Mouse (Mus musculus): ENCODE data around the gene Ccdc155.
A peak's percentile ranks its signal among the peaks of the same experiment; 100 is the strongest.
"Not testable (repeated sequence)": the region's sequence is repeated elsewhere in the genome, so short reads cannot be mapped to it uniquely, and the experiment has no call there.

Gene Ccdc155

DNA sequence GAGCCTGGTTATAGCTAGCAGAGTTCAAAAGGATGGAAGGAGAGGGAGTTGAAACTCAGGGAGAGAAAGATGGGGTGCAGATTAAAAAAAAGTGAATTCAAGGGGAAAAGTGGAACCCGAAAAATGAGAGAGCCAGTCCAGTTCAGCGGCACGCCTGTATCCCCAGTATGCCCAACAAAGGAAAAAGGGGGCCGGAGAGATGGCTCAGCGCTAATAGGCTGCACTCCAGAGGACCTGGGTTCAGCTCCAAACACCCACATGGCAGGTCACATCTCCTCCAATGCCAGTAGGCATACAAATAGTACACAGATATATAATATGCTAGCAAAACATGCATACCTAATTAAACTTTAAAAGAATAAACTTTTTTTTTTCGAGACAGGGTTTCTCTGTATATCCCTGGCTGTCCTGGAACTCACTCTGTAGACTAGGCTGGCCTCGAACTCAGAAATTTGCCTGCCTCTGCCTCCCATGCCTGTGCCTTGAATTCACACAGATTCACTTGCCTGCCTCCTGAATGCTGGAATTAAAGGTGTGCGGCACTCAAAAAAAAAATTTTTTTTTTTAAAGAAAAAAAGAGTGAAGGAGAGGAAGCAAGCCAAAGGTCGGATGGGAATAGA lies 41.6 kb downstream of the Ccdc155 start:
- DNase-seq: no peak

DNA sequence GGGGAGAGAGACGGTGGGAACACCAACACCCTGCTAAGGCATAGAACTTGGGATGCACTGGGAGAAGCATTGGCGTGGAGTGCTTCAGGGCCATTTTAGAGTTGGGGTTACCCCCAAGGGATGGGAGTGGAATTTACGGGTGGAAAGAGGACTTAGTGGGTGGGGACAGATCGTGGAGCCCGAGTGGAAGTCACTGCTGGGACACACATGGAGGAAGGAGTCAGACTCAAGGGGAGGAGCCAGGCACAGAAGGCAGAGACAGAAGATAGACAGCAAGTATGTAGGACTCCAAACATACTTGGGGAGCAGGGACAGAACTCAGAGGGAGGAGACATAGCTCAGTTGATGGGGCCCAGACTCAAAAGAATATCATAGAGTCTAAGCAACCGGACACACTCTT lies 42.1 kb downstream of the Ccdc155 start:
- DNase-seq: no peak

DNA sequence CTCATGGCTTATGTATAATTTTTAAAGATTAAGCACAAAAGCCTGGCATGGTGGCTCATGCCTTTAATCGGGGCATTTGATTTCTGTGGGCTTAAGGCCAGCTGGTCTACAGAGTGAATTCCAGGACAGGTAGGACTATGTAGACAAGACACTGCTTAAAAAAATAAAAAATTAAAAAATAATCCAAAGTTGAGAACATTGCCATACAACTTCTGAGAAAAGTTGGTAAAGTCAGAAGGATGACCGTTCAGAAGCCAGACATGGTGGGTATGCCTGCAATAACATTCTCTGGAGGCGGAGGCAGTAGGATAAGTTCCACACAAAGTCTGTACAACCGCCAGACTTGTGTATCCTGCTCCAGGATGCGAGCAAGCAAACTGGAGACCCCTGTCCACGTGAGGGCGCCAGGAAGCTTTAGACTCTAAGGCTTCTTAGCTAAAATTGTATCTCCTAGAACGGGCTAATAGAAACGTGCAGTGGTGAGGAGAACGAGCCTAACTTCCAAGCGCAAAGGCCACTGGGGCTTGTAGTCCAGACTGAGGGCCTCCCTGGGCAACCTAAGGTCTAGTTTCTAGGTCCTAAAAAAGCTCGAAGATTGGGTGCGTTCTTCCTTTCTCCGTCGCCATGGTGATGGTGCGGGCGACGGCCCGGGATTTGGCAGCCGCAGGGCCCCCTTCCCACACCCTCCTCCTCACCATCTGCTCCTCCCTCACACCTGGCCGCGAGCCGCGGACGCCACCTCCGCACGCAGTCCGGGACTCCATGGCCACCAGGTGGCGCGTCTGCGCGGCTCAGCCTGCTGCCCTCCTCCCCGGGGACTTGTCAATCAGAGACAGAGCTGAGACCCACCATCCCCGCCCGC lies 42.8 kb downstream of the Ccdc155 start:
- DNase-seq: peak; percentile 84 to 89

DNA sequence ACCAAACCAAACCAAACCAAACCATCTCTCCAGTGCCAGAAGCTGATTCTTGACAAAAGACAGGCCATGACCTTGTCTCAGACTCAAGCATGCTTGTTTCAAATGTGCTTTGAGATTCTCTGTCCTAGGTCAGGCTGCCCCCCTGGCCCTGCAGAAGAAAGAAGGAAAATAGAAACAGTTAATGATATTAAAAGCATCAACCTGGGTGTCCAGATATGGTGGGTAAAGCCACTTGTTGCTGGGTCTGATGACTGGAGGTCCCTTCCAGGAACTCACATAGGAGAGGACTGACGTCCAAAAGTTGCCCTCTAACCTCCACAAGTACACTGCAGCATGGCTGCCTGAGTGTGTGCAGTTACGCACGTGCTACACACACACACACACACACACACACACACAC lies 43.8 kb downstream of the Ccdc155 start:
- DNase-seq: no peak

DNA sequence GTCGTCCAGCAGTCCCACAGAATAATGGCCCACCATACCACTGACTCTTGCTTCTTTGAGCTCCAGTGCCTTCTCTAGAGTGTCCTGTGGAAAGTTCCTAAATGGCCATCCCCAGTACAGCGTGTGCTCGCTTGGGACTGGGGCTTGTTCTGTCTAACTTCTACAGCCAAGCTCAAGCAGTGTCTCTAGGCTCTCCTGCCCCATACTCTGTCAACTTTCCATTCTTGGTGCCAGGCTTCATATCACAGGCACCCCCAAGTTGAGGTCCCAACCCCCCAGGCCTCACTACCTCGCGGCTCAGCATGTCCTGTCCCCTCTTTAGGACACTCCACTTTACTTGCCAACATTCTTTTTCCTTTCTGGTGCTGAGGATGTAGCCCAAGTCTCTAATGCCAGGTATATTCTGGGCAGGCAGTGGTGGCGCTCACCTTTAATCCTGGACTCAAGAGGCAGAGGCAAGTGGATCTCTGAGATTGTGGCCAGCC lies 44.3 kb downstream of the Ccdc155 start:
- no peak for DNase-seq

DNA sequence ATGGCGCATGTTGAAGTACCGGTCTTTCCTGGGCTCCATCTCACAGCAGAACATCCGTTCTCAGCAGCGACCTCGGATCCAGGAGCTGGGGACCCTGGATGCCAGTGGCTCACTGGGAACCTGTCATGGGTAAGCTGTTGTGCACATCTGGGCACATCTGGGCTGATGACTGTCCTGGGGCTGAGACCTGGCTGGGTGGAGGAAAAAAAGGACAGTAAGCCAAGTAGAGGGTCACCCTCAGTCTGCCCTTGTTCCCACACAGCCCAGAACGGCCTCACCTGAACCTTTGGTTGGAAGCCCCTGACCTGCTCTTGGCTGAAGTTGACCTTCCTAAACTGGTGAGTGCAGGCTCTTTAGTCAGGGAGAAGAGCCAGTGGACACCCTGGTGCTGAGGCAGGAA lies 45.7 kb downstream of the Ccdc155 start:
- DNase-seq: no peak

DNA sequence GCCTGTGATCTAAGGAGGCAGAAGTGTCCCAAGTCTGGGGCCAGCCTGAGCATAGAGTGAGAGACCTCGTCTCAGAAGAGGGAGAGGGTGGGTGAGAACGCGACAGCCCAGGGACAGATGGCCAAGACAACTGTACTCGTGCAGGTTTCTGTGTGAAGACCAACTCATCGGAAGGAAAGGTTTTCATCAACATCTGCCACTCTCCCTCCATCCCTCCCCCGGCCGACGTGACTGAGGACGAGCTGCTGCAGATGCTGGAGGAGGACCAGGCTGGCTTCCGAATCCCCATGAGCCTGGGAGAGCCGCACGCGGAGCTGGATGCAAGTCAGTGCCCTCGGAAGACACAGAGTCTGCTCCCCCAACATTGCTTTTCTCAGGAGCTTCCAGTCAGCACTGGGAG lies 47.2 kb downstream of the Ccdc155 start:
- no peak for DNase-seq

DNA sequence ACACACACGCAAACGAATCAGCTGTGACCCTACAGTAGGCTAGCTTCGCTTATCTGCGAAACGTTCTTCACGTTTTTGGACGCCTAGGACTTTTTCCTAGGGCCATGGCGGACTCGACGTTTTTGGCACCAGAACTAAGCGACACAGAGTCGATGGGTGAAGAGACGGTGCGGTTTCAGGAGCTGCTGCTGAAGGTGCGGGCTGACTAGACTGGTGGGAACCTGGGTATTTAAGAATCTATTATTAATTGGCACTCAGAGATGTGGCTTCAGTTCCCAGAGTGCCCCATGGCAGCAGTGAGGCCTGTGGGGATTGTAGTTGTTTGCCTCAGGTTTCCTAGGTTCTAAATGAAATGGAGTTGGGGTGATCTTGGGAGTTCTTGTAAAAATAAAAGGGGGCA lies 48.5 kb downstream of the Ccdc155 start:
- no peak for DNase-seq

DNA sequence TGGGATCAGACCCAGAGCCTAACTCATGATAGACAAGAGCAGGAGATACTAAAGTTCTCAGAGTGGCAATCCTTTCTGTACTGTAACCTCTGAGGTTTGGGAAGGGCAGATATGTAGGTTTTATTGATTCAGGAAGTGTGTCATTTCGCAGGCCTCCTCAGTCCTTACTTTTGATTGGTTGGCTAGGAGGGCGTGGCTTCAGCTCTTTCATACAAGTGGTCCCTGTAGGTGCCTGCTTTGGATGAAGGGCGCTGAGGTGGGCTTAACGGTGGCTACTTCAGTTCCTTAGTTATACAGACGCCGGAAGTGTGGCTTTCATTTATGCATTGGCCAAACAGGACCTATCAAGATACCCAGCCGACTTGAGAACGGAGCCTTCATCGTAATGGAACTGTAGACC lies 49.1 kb downstream of the Ccdc155 start:
- DNase-seq: no peak

DNA sequence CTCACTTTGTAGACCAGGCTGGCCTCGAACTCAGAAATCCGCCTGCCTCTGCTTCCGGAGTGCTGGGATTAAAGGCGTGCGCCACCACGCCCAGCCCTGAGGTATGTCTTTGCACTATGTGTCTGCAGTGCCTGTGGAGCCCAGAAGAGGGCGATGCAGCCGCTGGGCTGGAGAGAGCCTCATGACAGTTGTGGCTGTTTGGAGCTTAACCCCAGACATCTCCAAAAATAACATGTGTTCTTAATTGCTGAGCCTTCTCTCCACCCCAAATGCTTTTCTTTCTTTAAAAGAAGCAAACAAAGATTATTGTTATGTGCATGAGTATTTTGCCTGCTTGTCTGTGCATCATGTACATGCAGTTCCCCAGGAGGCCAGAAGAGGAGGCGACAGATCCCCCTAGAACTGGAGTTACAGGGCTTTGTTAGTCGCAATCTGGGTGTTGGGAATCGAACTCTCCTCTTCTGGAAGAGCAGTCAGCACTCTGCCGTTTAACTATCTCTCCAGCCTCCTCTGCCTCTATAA lies 49.6 kb downstream of the Ccdc155 start:
- DNase-seq: peak in 1 of 2 experiments; percentile 48

DNA sequence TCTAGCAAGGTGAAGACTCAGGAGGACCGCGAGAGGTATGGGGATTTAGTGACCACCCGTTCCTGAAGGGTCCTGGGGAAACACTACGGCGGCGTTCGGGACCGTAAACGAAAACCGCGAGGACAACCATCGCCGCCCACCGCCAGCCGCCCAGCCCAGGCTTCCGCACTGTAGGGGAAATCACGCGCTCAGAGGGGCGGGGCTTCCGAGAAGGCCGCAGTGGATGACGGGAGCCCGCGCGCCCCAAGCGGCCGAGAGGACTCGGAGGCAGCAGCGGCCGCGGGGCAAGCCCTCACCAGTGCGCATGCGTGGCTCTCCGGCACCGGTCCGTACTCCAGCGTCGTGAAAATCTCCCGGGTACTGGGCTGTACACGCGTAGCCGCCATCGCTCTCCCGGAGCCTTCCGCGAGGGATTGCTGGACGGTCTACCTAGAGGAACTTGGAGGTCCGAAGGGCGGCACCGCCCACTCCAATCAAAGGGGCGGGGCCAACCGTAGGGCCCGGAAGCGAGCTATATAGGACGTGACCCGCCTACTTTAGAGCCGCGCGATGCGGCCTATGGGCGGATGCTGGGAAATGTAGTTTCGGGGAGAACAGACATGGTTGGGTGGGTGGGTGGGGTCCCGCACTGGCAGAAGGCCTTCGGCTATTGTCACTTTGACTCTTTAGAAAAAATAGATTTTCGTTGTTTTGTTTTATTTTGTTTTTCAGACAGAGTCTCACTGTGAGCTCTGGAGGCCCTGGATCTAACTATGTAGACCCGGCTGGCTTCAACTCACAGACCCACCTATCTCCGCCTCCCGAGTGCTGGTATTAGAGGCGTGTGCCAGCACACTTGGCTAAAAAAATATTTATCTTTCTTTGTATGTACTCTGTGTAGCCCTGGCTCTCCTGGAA lies 50.3 kb downstream of the Ccdc155 start, which contains the start of the genes Pih1d1 and Aldh16a1:
Pih1d1 (plus strand) TSS at position 208 of the 897 bp plus-strand sequence.
Aldh16a1 (minus strand) TSS at position 489 of the 897 bp plus-strand sequence.
- peak; percentile 96 to 97 for DNase-seq

DNA sequence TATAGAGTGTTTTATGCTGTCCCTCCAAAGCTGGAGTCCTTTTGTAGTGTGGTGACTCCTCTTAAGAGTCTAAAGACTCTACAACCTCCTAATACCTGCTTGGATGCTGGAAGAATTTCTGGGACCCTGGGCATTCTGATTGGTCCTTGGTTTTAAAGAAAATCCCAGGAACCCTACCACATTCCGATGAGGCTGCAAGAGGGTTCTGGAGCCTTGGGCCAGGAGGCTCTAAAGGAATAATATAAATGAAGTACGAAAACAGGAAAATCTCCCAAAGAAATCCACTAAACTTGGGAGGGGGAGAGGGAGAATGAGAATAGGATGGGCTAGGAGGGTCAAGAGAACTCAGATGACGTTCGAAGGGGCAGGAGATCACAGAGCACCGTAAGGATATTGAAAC lies 51.1 kb downstream of the Ccdc155 start:
- no peak for DNase-seq

DNA sequence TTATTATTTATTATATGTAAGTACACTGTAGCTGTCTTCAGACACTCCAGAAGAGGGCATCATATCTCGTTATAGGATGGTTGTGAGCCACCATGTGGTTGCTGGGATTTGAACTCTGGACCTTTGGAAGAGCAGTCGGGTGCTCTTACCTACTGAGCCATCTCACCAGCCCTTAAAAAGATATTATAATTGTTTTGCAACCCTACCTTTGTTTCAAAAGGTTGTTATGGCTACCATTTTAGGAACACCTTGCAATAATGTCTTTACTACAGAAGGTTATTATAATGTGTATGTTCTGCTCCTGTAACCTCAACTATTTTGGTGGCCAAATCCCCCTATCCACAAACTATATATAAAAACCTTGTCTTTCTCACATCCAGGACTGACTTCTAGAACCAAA lies 51.6 kb downstream of the Ccdc155 start:
- not testable (repeated sequence) for DNase-seq

DNA sequence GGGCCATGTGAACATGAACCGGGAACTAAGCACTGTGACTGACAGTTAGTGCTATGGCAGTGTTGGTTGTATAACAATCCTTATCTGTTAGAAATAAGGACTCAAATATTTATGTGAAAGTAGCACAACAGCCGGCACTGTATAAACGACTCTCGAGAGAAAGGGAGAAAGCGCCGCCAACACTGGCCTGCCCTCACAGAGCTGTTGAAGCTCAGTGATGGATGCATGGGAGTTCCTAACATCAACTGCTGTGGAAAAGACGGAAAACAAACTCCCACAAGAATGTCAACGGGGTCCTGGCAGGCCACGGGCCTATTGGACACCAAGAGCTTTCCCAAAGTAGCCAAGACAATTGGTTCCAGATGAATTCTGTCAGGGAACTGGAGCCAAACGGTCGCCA lies 53.4 kb downstream of the Ccdc155 start:
- DNase-seq: peak; percentile 62 to 68

DNA sequence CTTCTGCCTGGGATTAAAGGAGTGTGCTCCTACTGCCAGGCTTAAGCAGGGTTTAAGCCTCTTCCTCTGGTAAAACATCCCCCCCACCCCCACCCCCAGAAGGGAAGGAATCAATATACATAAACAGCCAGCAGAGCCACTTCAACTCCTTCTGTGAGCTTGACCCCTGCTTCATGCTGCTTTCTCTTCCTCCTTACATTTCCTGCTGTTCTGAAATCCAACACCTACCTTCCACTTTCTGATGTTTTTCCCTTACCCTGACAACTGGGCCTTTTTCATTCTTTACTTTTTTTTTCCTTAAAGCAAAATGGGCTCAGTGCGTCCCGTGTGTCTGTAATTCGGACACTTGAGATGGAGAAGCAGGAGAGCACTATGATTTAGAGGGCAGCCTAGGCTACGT lies 54.4 kb downstream of the Ccdc155 start:
- no peak for DNase-seq

DNA sequence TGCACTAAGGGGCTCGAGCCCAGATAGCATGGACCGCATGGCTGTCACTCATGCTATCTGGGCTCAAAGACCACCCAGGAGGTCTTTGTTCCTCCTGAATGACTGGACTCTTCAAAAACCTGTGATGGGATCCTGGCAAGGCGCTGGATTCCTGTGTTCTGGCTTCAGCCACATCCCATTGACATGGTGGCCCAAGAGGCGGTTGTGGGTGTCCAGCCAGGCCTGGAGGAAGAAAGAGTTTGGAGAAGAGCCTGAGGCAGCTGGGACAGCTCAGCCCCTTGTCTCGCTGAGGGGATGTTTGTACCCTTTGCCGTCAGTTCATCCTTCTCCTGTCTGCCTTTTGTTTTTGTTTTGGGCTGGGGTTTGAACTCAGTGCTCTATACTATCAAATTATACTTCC lies 55.1 kb downstream of the Ccdc155 start:
- DNase-seq: peak in 1 of 2 experiments; percentile 53

DNA sequence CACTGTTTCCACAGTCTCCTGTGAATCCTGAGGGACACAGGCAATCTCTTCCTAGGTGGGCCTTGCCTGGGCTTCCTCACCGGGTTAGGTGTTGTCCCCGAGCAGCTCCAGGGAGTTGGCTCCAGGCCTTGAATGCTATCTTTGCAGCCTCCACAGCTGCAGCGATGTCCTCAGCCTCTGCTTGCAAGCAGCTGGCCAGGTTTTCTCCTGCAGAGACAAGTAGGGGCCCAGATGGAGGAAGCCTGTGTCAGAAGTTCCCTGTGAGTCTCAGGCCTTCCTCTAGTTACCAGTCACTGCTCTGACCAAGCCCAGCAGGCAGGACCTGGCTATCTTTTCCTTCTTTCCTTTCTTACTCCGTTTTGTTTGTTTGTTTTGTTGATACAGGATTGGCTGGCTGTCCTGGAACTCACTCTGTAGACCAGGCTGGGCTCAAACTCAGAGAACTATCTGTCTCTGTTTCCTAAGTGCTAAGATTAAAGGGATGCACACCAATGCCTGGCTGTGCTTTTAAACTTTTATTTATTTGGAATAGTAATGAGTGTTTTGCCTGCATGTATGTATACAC lies 56.1 kb downstream of the Ccdc155 start:
- no peak for DNase-seq

DNA sequence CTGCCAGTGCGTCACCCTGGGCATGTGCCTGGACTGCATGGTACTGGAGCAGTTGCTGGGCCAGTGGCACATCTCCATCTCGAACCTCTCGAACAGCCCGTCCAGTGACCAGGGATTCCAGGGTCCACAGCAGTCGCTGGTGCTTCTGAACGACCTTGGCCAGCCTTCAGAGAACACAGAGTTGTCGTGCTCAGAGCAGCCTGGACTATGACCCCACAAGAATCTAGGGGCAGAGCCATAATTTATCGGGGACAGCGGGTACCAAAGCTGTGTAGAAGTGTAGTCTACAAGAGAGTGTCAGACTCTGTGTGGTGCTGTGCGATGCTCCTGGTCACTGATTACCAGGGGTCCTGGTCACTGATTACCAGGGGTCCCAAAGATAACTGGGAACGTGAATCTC lies 56.8 kb downstream of the Ccdc155 start:
- no peak for DNase-seq

DNA sequence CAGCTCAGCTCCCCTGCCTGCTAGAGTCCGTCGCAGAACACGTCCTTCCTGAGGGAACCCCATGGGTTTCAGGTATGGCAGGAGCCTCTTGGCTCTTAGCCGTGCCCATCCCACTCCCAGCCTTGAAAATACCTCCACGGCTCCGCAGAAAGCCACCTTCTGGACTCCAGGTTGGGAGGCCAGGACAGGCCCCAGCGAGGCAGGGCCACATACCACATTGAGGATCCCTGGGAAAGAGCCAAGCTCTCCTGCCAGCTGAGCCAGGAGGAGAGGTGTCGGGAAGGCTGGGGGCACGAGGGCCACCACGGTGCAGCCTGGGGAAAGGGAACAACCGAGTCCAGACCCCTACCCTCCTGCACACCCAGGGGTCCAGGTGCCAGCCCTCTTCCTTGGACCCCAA lies 57.4 kb downstream of the Ccdc155 start:
- no peak for DNase-seq

DNA sequence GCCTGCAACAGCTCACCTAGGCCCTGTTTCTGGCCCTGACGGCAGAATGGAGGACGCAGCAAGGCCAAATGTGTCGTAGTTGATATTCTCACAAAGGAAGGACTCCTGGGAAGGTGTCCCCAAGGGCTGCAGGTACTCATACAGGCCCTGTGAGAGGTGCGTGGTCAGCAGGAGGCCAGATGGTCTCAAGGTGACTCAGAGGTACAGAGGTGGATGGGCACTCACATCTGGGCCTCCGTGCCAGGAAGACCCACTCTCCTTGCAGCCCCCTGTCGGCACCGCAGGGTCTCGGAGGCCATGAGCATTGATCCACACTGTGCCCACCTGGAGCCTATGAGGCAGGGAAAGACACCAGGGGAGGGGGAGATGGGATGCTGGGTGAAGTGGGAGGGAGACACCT lies 59.2 kb downstream of the Ccdc155 start:
- DNase-seq: no peak

DNA sequence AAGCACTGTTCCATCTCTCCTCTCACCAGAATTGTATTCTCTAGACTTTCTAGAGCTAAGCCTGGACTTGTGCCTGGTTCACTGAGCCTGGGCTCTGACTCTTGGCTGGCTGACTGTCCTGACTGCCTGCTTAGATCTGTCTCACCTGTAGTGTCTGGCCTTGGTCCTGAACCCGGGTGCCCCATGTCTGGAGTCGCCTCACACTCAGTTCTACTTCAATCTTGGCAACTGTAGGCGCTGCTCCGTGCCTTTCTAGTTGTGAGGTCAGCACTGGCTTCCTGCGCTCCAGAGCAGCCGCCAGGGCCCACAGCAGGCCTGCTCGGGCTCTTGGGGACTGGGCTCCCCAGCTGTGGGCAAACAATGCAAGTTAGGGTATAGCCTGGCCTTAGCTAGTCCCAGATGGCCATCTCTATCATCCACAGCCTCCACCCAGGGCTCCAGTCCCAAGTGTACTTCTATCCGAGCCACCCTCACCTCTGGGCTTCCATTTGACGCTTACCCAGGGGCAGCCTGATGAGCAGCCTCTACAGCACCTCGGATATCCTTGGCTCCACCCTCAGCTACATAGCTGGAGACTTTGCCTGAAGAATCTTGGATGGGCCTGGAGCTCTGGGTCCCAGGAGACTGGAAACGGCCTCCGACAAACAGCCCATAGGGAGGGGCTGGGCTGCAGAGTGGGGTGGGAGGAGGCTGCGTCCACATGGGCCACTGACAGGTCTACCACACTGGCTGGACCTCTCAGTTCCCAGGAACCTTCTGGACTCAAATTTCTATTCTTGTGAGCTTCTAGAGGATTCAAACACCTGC lies 60.1 kb downstream of the Ccdc155 start:
- peak in 1 of 2 experiments; percentile 45 for DNase-seq

DNA sequence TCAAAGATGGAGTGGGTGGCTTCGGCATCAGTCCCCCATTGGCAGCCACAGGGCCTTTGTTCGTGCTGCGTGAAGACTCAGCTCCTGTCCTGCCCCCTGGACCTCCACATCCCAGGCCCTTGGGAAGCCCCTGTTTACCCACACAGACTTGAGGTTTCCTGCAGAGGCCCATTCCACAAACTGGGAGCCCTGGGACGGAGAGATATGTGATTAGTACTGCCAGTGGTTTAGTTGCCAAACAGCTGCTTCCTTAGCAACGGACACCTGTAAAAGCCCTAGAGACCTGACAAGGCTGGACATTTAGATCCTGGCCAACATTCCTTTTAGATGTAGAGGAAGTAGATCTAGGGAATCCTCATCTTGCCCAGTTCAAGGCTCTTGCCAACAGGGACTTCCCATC lies 62.8 kb downstream of the Ccdc155 start:
- DNase-seq: no peak
